Mouse (Mus musculus): ENCODE data around the gene Ptprh.

GRCm38 (mm10) chr7:4611921-4612341 lies 8.1 kb upstream of the Ptprh start:
- TF ChIP-seq CTCF (IDR thresholded peaks at IDR 0.05; ENCODE audit: insufficient read depth, low read length) = no peak
- no peak for TF ChIP-seq POLR2A (IDR thresholded peaks at IDR 0.05; ENCODE audit: borderline replicate concordance, extremely low read depth, low read depth, low read length)

All from lung, adult 2 months (tissue).